Mouse (Mus musculus) ES-Bruce4 (cell line): ENCODE data around the gene Bdkrb2.

Experiments used
- CTCF ChIP-seq: IDR thresholded peaks from one replicate; pipeline ENCODE4 v1.8.1; 2011; ENCODE audit warnings: low read depth, low read length
- EP300 ChIP-seq: IDR thresholded peaks from 2 replicates; pipeline ENCODE4 v1.6.1; 2011; ENCODE audit warnings: low read depth, low read length; ENCODE audit not compliant: insufficient read depth
- POLR2A ChIP-seq: IDR thresholded peaks from one replicate; pipeline ENCODE4 v1.8.1; 2011; ENCODE audit warnings: low read length; ENCODE audit not compliant: insufficient read depth

DNA sequence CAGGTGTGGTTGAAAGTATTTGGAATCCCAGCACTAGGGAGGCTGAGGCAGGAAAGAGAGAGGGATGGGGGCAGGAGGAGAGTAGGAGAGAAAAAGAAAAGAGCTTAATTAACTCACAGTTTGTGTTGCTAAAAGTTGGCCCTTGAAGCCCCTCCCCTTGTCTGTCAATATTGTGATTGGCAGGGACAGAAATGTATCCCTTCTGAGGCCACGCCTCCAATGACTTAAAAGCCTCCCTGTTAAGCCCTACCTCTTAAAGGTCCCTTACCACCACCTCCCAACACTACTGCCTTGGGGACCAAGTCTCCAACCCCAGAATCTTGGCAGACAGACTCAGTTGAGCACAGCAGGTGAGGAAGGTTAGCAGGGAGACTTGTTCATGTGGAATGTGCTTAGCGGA lies 9.6 kb downstream of the Bdkrb2 start:
- no peak for TF ChIP-seq CTCF
- TF ChIP-seq EP300: no peak
- TF ChIP-seq POLR2A: no peak
